Mouse (Mus musculus) hindbrain, embryonic 11.5 days (tissue): ENCODE measurements at regions not wholly inside any gene's neighbourhood (a gene's known extent, or its start where the extent isn't known, plus 50 kb on each side); places are given as distances from the start of the nearest gene placed in this dataset.
"Not testable (repeated sequence)": the region's sequence is repeated elsewhere in the genome, so short reads cannot be mapped to it uniquely, and the experiment has no call there.

Source experiments
- ATAC-seq: fragments of 200-750 bp; cut with Nextera tagmentation; 2 replicates; pipeline ENCODE4 v1.8.0; 2017; ENCODE audit warnings: mild to moderate bottlenecking, moderate TSS enrichment, moderate library complexity; ENCODE audit not compliant: low FRiP score
- DNase-seq: peaks from one replicate; pipeline ENCODE4 v3.0.0-alpha.2; 2015; ENCODE audit warnings: low spot score
- H3K27ac ChIP-seq: fragments of 300-500 bp; sonication (generic); 2 replicates; pipeline ENCODE4 v1.5.1; 2014; ENCODE audit warnings: mild to moderate bottlenecking, low read depth, low read length
- H3K27me3 ChIP-seq: fragments of 300-500 bp; sonication (generic); 2 replicates; pipeline ENCODE4 v1.6.1; 2014; ENCODE audit warnings: mild to moderate bottlenecking, low read length, moderate library complexity, mixed read lengths; ENCODE audit not compliant: control insufficient read depth, insufficient read depth
- H3K36me3 ChIP-seq: fragments of 300-500 bp; sonication (generic); 2 replicates; pipeline ENCODE4 v1.6.1; 2014; ENCODE audit warnings: mild to moderate bottlenecking, low read length, moderate library complexity, mixed read lengths; ENCODE audit not compliant: control insufficient read depth, insufficient read depth
- H3K4me1 ChIP-seq: fragments of 300-500 bp; sonication (generic); replicated peaks from 2 replicates; pipeline ENCODE4 v1.6.1; 2014; ENCODE audit warnings: low read length, mixed read lengths; ENCODE audit not compliant: control insufficient read depth, insufficient read depth
- H3K4me2 ChIP-seq: fragments of 300-500 bp; sonication (generic); replicated peaks from 2 replicates; pipeline ENCODE4 v1.6.1; 2014; ENCODE audit warnings: mild to moderate bottlenecking, low read depth, low read length
- H3K4me3 ChIP-seq: fragments of 300-500 bp; sonication (generic); 2 replicates; pipeline ENCODE4 v1.5.1; 2014; ENCODE audit warnings: low read depth, low read length
- H3K9ac ChIP-seq: fragments of 300-500 bp; sonication (generic); 2 replicates; pipeline ENCODE4 v1.6.1; 2014; ENCODE audit warnings: low read depth, low read length
- H3K9me3 ChIP-seq: fragments of 300-500 bp; sonication (generic); 2 replicates; pipeline ENCODE4 v1.6.1; 2016; ENCODE audit warnings: low read length; ENCODE audit not compliant: control insufficient read depth
- WGBS: fragments of 180-500 bp; shearing (Covaris S2); extraction: QIAGEN DNeasy Blood & Tissue Kit; methylation state at CpG from one replicate; pipeline ENCODE4 v1.1.7; 2014; 5-methylcytosine and 5-hydroxymethylcytosine counted together

DNA sequence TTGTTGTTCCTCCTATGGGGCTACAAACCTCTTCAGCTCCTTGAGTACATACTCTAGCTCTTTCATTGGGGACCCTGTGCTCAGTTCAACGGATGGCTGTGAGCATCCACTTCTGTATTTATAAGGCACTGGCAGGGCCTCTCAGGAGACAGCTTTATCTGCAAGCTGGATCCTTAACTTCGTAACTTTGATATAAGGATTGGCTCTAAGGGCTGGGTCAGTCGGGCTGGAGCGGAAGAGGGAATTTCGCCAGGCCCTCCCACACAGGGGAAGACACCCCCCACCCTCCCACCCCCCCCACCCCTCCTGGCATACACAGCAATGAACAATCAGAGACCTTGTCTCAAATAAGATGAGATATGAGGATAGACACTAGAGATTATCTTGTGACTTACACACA lies 304.3 kb upstream of the Chordc1 start:
- H3K9me3 ChIP-seq = no peaks in the 10 kb centered on the region
- H3K4me2 ChIP-seq = no peak overlapping the region
- ATAC-seq (no peak), DNase-seq (peak; percentile 75)
- no peaks in the 10 kb centered on the region for H3K4me1 ChIP-seq
- H3K9ac ChIP-seq = no peak overlapping the region
- no peak overlapping the region for H3K27ac ChIP-seq
- no peak overlapping the region for H3K4me3 ChIP-seq
- no peaks in the 10 kb centered on the region for H3K27me3 ChIP-seq
- H3K36me3 ChIP-seq = no peaks in the 10 kb centered on the region
- WGBS = 88% methylated on average over 5 of the region's 5 CpGs

DNA sequence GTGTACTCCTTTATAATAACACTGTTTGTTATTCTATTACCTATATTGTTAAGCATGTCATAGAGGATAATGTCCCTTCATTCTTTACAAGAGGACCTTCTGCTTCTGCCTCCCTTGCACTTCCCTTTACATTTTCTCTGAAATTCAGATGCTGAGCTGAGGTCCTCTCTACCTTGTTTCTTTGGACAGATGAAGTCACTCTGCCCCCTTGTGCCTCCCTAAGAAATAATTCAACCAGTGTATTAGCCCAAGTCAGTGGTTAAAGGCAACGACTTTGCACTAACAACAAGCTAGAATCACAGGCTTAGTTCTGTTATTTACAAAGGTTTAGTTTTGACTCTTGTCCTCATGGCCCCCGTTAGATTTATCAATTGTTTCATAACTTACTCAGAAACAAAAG lies 289.4 kb upstream of the Chordc1 start:
- peak; percentile 19 for DNase-seq
- Histone ChIP-seq H3K36me3 (no peaks in the 10 kb centered on the region), H3K9ac (no peak overlapping the region), H3K4me2 (no peak overlapping the region), H3K27me3 (no peaks in the 10 kb centered on the region), H3K4me3 (no peak overlapping the region), H3K4me1 (no peaks in the 10 kb centered on the region), H3K9me3 (no peaks in the 10 kb centered on the region), H3K27ac (no peak overlapping the region)
- 45% methylated on average over 2 of the region's 2 CpGs for WGBS
- ATAC-seq = 0 out of 2 replicates have a peak, but pooled peaks have one; percentile 49

DNA sequence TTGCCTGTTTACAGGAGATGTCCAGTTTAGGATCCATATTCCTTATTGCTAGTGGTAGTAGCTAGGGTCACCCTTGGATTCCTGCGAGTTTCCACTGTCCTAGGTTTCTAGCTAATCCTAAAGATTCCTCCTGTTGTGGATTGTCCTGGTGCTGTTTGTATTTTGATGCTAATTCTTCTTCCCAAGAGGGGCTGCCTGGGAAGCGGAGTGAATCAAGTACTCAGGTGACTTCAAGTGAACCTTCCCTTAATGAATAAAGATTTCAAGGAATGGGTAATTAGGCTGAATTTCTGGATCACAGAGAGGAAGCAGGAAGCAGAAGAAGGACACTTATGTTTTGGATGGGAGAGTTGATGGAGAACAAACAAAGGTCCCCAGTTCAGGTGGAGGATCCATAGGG lies 250.6 kb upstream of the Chordc1 start:
- Histone ChIP-seq H3K27ac (no peak overlapping the region), H3K36me3 (no peaks in the 10 kb centered on the region), H3K9me3 (no peaks in the 10 kb centered on the region), H3K4me2 (no peak overlapping the region), H3K4me3 (no peak overlapping the region), H3K9ac (no peak overlapping the region), H3K4me1 (no peaks in the 10 kb centered on the region), H3K27me3 (no peaks in the 10 kb centered on the region)
- ATAC-seq (no peak), DNase-seq (no peak)
- WGBS = 75% methylated on average over 2 of the region's 2 CpGs

DNA sequence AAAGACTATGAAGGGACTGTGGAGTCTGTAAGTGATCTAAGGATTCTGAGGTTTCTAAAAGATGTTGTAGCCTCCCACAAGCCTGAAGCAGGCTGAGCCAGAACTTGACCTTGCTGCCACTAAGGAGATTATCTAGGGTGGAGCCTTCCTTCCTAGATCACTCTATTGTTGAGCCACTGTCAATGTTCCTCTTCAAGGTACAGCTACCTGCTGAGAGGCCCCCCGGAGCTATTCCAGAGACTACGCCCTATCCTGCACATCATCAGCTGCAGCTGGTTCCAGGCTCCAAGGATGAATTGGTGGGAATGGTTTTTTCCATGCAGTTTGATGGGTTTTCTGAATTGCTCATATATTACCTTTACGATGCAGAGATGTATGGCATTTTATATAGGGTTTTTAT lies 249.3 kb upstream of the Chordc1 start:
- H3K9me3 ChIP-seq, H3K36me3 ChIP-seq, H3K9ac ChIP-seq, DNase-seq, ATAC-seq, H3K4me1 ChIP-seq, H3K27ac ChIP-seq, H3K4me2 ChIP-seq, H3K4me3 ChIP-seq, H3K27me3 ChIP-seq: not testable (repeated sequence)
- 90% methylated on average over 3 of the region's 3 CpGs for WGBS

DNA sequence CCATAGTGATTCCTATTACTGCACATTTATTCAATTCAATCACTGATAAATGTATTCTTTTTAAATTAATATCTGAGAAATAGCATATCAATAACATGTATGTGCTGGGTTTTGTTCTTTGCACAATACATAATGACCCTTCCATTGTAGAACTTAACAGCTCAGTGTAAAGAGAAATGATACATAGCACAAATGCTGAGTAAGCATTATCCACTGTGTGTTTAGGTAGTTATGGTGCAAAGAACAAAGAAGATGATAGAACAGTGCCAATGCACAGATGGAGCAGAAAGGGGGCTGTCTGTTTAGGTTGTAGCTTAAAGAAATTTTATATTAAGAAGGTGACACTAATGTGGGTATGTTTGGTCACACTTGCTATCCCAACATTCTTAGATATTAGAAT lies 215.0 kb upstream of the Chordc1 start:
- H3K9me3 ChIP-seq = no peaks in the 10 kb centered on the region
- H3K4me1 ChIP-seq = no peaks in the 10 kb centered on the region
- no peak overlapping the region for H3K4me2 ChIP-seq
- no peak overlapping the region for H3K27ac ChIP-seq
- no peak overlapping the region for H3K9ac ChIP-seq
- no peaks in the 10 kb centered on the region for H3K36me3 ChIP-seq
- no peaks in the 10 kb centered on the region for H3K27me3 ChIP-seq
- DNase-seq (no peak), ATAC-seq (no peak)
- H3K4me3 ChIP-seq = no peak overlapping the region

DNA sequence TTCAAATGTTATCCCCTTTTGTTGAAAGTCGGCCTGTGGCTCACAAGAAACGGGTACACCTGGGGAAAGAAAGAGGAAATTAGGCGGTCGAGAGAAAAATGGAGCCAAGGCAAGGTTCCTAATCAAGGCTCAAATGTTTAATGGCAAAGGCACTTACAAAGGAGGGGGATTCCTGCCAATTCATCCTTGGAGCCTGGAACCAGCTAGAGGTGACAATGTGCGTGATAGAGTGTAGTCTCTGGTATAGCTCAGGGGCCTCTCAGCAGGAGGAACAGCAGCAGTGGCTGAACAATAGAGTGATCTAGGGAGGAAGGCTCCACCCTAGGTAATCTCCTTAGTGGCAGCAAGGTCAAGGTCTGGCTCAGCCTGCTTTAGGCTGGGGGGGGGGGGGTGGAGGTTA lies 213.5 kb upstream of the Chordc1 start:
- not testable (repeated sequence) for H3K4me1 ChIP-seq, H3K27ac ChIP-seq, H3K27me3 ChIP-seq, H3K36me3 ChIP-seq, H3K9ac ChIP-seq, H3K4me2 ChIP-seq, H3K9me3 ChIP-seq, ATAC-seq, H3K4me3 ChIP-seq, DNase-seq
- 89% methylated on average over 5 of the region's 5 CpGs for WGBS

DNA sequence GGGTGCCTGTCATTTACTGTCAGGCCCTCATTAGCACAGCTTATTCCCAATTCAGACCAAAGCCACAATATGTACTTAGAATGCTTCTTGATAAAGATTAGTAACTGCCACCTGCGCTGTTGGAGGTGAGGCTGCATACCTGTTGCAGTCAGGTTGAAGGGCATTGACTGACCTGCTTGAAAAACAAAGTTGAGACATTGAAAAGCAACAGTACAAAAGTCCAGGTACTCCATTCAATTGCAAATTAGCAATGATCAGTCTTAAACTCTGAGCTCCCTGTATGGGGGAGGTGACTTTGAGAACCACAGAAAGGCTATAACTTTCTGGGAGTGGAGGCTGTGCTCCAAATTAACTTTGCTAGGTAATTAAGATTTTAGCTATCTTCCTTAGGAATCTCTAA lies 212.8 kb upstream of the Chordc1 start:
- H3K4me1 ChIP-seq, H3K4me3 ChIP-seq, ATAC-seq, H3K27ac ChIP-seq, H3K36me3 ChIP-seq, H3K27me3 ChIP-seq, DNase-seq, H3K9ac ChIP-seq, H3K4me2 ChIP-seq, H3K9me3 ChIP-seq: not testable (repeated sequence)
- 82% methylated on average over 1 of the region's 1 CpGs for WGBS
